Mouse (Mus musculus) midbrain, embryonic 11.5 days (tissue): Measurements from ENCODE around the gene Cage1. TPM values are rescaled to one million over a fixed set of nuclear protein-coding genes. Genes with fewer than 3 reads are reported as not detected.
A peak's percentile ranks its signal among the peaks of the same experiment; 100 is the strongest.

ENCODE experiments used
- ATAC-seq: fragments of 200-750 bp; cut with Nextera tagmentation; 2 replicates; pipeline ENCODE4 v1.8.0; 2017; ENCODE audit warnings: moderate TSS enrichment, moderate library complexity; ENCODE audit not compliant: low FRiP score
- DNase-seq: peaks from one replicate; pipeline ENCODE4 v3.0.0; 2015; ENCODE audit warnings: low spot score; ENCODE audit errors: missing footprints
- H3K27ac ChIP-seq: fragments of 300-500 bp; sonication (generic); 2 replicates; pipeline ENCODE4 v1.5.1; 2014; ENCODE audit warnings: low read depth, low read length
- H3K27me3 ChIP-seq: fragments of 300-500 bp; sonication (generic); 2 replicates; pipeline ENCODE4 v1.6.1; 2014; ENCODE audit warnings: mild to moderate bottlenecking, low read length, moderate library complexity, mixed read lengths; ENCODE audit not compliant: control insufficient read depth, insufficient read depth
- H3K36me3 ChIP-seq: fragments of 300-500 bp; sonication (generic); 2 replicates; pipeline ENCODE4 v1.6.1; 2014; ENCODE audit warnings: mild to moderate bottlenecking, low read length, moderate library complexity, mixed read lengths; ENCODE audit not compliant: control insufficient read depth, insufficient read depth
- H3K4me1 ChIP-seq: fragments of 300-500 bp; sonication (generic); 2 replicates; pipeline ENCODE4 v1.6.1; 2014; ENCODE audit warnings: low read length; ENCODE audit not compliant: control insufficient read depth, insufficient read depth
- H3K4me2 ChIP-seq: fragments of 300-500 bp; sonication (generic); 2 replicates; pipeline ENCODE4 v1.6.1; 2014; ENCODE audit warnings: mild to moderate bottlenecking, moderate library complexity
- H3K4me3 ChIP-seq: fragments of 300-500 bp; sonication (generic); 2 replicates; pipeline ENCODE4 v1.5.1; 2014; ENCODE audit warnings: low read depth, low read length
- H3K9ac ChIP-seq: fragments of 300-500 bp; sonication (generic); 2 replicates; pipeline ENCODE4 v1.6.1; 2014; ENCODE audit warnings: low read length
- H3K9me3 ChIP-seq: fragments of 300-500 bp; sonication (generic); 2 replicates; pipeline ENCODE4 v1.6.1; 2016; ENCODE audit warnings: low read length; ENCODE audit not compliant: control insufficient read depth
- WGBS: fragments of 180-500 bp; shearing (Covaris S2); extraction: QIAGEN DNeasy Blood & Tissue Kit; methylation state at CpG from one replicate; pipeline ENCODE4 v1.1.7; 2014; 5-methylcytosine and 5-hydroxymethylcytosine counted together
- microRNA-seq: library from miRNA; unstranded; fragments of <30 nt; microRNA quantifications from one replicate; pipeline ENCODE4, GENCODE M21; 2017
- polyA plus RNA-seq: library from polyadenylated mRNA; unstranded; fragments of >200 nt; fragmentation: Nextera tagmentation; extraction: Ambion mirVana; gene quantifications from 2 replicates; pipeline ENCODE4 v1.2.1, GENCODE M21; 2014

The Cage1 gene
- polyA plus RNA-seq, 1 experiment from 2014 or later, result 0.94 TPM

GRCm38 (mm10) chr13:37964128-37965087 lies 72.5 kb downstream of the Cage1 start:
- WGBS, result 31% methylated on average over 20 of the region's 20 CpGs
- 0 out of 2 replicates have a peak, but pooled peaks have one; percentile 18 for ATAC-seq
- H3K4me3 ChIP-seq, result no peak overlapping the region
- H3K9ac ChIP-seq, result peak overlapping the region; percentile 56; the same call in 1 of the 2 replicates
- DNase-seq, result no peak
- H3K9me3 ChIP-seq, result no peaks in the 10 kb centered on the region
- H3K4me1 ChIP-seq, result peaks cover 10% of the 10 kb centered on the region
- H3K36me3 ChIP-seq, result no peaks in the 10 kb centered on the region
- peak overlapping the region; percentile 49; the same call in 1 of the 2 replicates for H3K4me2 ChIP-seq
- no peaks in the 10 kb centered on the region for H3K27me3 ChIP-seq
- H3K27ac ChIP-seq, result no peak overlapping the region

GRCm38 (mm10) chr13:37963354-37964007 lies 73.4 kb downstream of the Cage1 start:
- no peaks in the 10 kb centered on the region for H3K36me3 ChIP-seq
- H3K27me3 ChIP-seq, result no peaks in the 10 kb centered on the region
- ATAC-seq (peak; percentile 59), DNase-seq (peak; percentile 98)
- H3K27ac ChIP-seq, result no peak overlapping the region
- peak overlapping the region; percentile 56 for H3K9ac ChIP-seq
- under 1% methylated on average over 12 of the region's 12 CpGs for WGBS
- H3K4me2 ChIP-seq, result peak overlapping the region; percentile 49
- peaks cover 10% of the 10 kb centered on the region for H3K4me1 ChIP-seq
- H3K4me3 ChIP-seq, result peak overlapping the region; percentile 30
- H3K9me3 ChIP-seq, result no peaks in the 10 kb centered on the region

GRCm38 (mm10) chr13:37962541-37962940 lies 74.3 kb downstream of the Cage1 start:
- H3K27me3 ChIP-seq, result no peaks in the 10 kb centered on the region
- 85% methylated on average over 9 of the region's 9 CpGs for WGBS
- no peak overlapping the region for H3K27ac ChIP-seq
- peaks cover 10% of the 10 kb centered on the region for H3K4me1 ChIP-seq
- H3K4me3 ChIP-seq, result no peak overlapping the region
- DNase-seq, result no peak
- no peak overlapping the region for H3K4me2 ChIP-seq
- H3K9ac ChIP-seq, result no peak overlapping the region
- H3K9me3 ChIP-seq, result no peaks in the 10 kb centered on the region
- no peak for ATAC-seq
- no peaks in the 10 kb centered on the region for H3K36me3 ChIP-seq

- no peak for DNase-seq
- WGBS, result 88% methylated on average over 7 of the region's 7 CpGs
- Histone ChIP-seq H3K27ac (no peak overlapping the region), H3K27me3 (no peaks in the 10 kb centered on the region), H3K4me1 (0 out of 2 replicates have a peak, but pooled peaks cover 2% of the 10 kb centered on the region), H3K9me3 (no peaks in the 10 kb centered on the region), H3K9ac (no peak overlapping the region), H3K4me3 (no peak overlapping the region), H3K4me2 (no peak overlapping the region), H3K36me3 (no peaks in the 10 kb centered on the region)
- ATAC-seq, result no peak
These were observed 76.9 kb downstream of the Cage1 start for GRCm38 (mm10) chr13:37959936-37960335.

- Histone ChIP-seq H3K9me3 (no peaks in the 10 kb centered on the region), H3K4me1 (0 out of 2 replicates have a peak, but pooled peaks cover 2% of the 10 kb centered on the region), H3K4me3 (no peak overlapping the region), H3K36me3 (no peaks in the 10 kb centered on the region), H3K4me2 (no peak overlapping the region), H3K27me3 (no peaks in the 10 kb centered on the region), H3K27ac (no peak overlapping the region), H3K9ac (no peak overlapping the region)
- no peak for ATAC-seq
- DNase-seq, result no peak
- 83% methylated on average over 15 of the region's 15 CpGs for WGBS
These were observed 77.5 kb downstream of the Cage1 start for GRCm38 (mm10) chr13:37959239-37959907.

- Histone ChIP-seq H3K27me3 (no peaks in the 10 kb centered on the region), H3K4me1 (no peaks in the 10 kb centered on the region), H3K4me3 (no peak overlapping the region), H3K9me3 (no peaks in the 10 kb centered on the region), H3K4me2 (no peak overlapping the region), H3K27ac (no peak overlapping the region), H3K36me3 (no peaks in the 10 kb centered on the region), H3K9ac (no peak overlapping the region)
- 91% methylated on average over 18 of the region's 18 CpGs for WGBS
- no peak for DNase-seq
- no peak for ATAC-seq
These were observed 78.2 kb downstream of the Cage1 start for GRCm38 (mm10) chr13:37958498-37959238.

Small RNA genes lying within 50 kb of the gene (microRNA-seq; reads per million reads assigned to microRNA genes)
- not detected for gene Gm27387

Other genes starting within 250 kb of the Cage1 start
- gene Ssr1, start 42.9 kb downstream of the Cage1 start, polyA plus RNA-seq, result 114 and 125 TPM in 2 replicates
- 49.1 and 54.0 TPM in 2 replicates for gene Riok1, start 74 bp downstream of the Cage1 start, polyA plus RNA-seq
- 0.57 and 0.71 TPM in 2 replicates for gene Dsp, start 114.2 kb upstream of the Cage1 start, polyA plus RNA-seq
- 36.0 and 39.8 TPM in 2 replicates for gene Snrnp48, start 167.9 kb upstream of the Cage1 start, polyA plus RNA-seq